Mouse (Mus musculus) neutrophil, adult 59 days (primary cell): ENCODE measurements around the gene Nfyc. TPM values are rescaled to one million over a fixed set of nuclear protein-coding genes. Genes with fewer than 3 reads are reported as not detected.

ENCODE experiments used
- total RNA-seq, 2 experiments: library from RNA; stranded (reverse); gene quantifications; 1 replicate in 1 of 2; 2 replicates in 1 of 2; pipeline ENCODE4 v1.2.4; 2023

Nfyc gene
- total RNA-seq: 10 to 100 TPM; 36.2 to 46.4 TPM

GRCm38 (mm10) chr4:120831472-120831871, at the start of gene Nfyc:
Gene Nfyc (minus strand): TSS chr4:120831572.

DNA sequence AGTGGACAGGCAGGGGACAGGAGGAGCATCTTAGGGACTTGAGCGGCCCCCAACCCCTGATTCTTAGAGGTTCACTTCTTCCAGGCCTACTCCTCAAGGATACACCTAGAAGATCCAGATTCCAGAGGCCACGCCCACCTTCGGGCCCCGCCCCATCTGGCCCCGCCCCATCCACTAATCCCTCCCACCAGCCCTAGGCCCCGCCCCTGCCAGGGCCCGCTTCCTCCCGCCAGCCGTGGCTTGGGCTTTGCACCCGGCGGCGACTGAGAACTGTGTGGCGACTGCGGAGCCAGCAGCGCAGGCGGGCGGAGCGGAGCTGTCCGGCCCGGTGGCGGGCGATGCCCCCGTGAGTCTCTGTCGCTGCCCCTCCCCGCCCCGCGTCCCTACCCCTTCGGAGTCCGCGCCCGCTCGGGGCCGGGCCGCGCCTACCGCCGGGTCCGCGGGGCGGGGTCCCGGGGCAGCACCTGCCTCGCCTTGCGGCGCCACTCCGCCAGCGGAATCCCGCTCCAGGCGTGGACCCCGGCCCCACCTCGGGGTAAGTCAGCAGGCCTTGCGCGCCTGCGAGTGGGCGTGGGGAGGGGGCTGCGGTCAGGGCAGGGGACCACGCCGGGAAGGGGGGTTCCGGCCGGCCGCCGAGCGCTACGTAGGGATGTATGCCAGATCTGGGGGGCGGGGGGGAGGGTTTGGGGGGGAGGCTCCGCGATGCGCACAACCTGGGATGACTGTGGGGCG, 23.4 kb upstream of the Nfyc start, which contains the start of gene Rims3:
TSS of gene Rims3 (plus strand) at position 229 of the 732 bp plus-strand sequence.

DNA sequence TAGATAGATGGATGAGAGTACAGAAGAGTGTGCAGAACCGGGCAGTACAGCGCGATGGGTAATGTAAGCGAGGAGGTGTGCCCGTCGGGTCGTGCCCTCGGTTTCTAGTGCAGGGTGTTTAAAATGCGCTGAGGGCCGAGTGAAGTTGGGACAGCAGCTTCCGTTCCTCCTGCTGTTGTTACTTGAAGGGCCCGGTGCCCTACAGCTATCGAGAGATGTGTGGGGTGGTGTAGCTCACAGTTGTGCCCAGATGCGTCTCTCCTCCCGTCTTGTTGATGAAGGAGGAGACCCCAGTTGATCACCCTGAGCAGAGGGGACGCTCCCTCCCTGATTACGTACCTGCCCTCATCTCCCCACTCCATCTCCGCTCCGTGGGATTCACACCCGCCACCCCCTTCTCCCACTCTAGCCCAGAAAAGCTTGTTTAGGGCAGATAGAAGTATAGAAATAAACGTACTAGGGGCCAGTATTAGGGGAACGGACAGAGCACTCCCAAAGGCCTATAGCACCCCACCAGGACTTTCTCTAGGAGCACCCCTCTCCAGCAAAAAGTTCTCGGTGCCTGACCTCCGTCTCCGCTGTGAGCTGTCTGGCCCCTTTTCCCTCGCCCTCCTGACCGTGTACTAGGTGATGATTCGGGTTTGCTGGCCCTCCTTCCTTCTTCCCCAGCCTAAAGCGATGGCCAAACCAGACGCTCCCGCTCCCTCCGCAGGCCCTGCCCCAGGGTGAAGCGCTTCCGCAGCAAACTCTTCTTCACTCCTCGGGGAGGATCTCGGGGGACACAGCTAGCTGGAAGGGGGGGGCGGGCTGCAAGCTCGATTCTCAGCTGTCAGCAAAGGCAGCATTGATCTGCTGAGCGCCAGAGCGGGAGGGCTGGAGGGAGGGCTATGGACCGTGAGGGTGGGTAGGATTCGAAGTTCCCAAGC, 83.2 kb downstream of the Nfyc start, which contains the start of gene Kcnq4:
TSS of gene Kcnq4 (minus strand) at position 672 of the 926 bp plus-strand sequence.

Other genes starting within 250 kb of the Nfyc start
- gene Gm8439, start 242.8 kb downstream of the Nfyc start, total RNA-seq: 1 to 10 TPM; 1.5 to 2.4 TPM
- 1 to 10 TPM; 3.2 to 7.7 TPM for gene Cited4, start 165.0 kb downstream of the Nfyc start, total RNA-seq
- not detected for gene Kcnq4, start 83.0 kb downstream of the Nfyc start, total RNA-seq
- gene Rims3, start 23.2 kb upstream of the Nfyc start, total RNA-seq: under 1 TPM; 0.22 to 0.24 TPM
- 1 to 10 TPM; 4.3 to 5.0 TPM for gene Exo5, start 93.4 kb upstream of the Nfyc start, total RNA-seq
- 1 to 10 TPM; 1.7 to 2.2 TPM for gene Zfp69, start 120.1 kb upstream of the Nfyc start, total RNA-seq
- 100 to 1,000 TPM; 176 to 190 TPM for gene Smap2, start 185.7 kb upstream of the Nfyc start, total RNA-seq
- gene Col9a2, start 207.8 kb upstream of the Nfyc start, total RNA-seq: not detected